Mouse (Mus musculus): ENCODE measurements around the gene Ktn1. TPM values are rescaled to one million over a fixed set of nuclear protein-coding genes. Genes with fewer than 3 reads are reported as not detected.
A peak's percentile ranks its signal among the peaks of the same experiment; 100 is the strongest.

The Ktn1 gene
- total and polyA plus RNA-seq, 2 experiments from 2014 or later, result 23.5 to 66.8 TPM

GRCm38 (mm10) chr14:47751422-47752205 lies 103.4 kb downstream of the Ktn1 start:
- Histone ChIP-seq H3K4me2 (ENCODE audit: low read depth, low read length) (no peak overlapping the region), H3K27ac (no peak overlapping the region), H3K36me3 (ENCODE audit: insufficient read depth, low read length) (no peaks in the 10 kb centered on the region), H3K9ac (replicated peaks; ENCODE audit: low read length) (no peak overlapping the region), H3K27me3 (ENCODE audit: insufficient read depth, low read length) (no peaks in the 10 kb centered on the region), H3K4me3 (ENCODE audit: low read length) (no peak overlapping the region), H3K9me3 (ENCODE audit: low read length) (no peaks in the 10 kb centered on the region), H3K4me1 (ENCODE audit: insufficient read depth, low read length) (no peaks in the 10 kb centered on the region)
- TF ChIP-seq CTCF (IDR thresholded peaks at IDR 0.05; ENCODE audit: low read depth), result peak; percentile 93
- peak; percentile 91 for DNase-seq (ENCODE audit: low spot score)
- peak; percentile 61; the same call in 1 of the 2 replicates for ATAC-seq
- WGBS, result 44% methylated on average over 8 of the region's 8 CpGs

GRCm38 (mm10) chr14:47753561-47753960 lies 105.3 kb downstream of the Ktn1 start:
- DNase-seq (ENCODE audit: low spot score) (no peak), ATAC-seq (no peak)
- Histone ChIP-seq H3K4me1 (ENCODE audit: insufficient read depth, low read length) (no peaks in the 10 kb centered on the region), H3K36me3 (ENCODE audit: insufficient read depth, low read length) (no peaks in the 10 kb centered on the region), H3K27ac (no peak overlapping the region), H3K9me3 (ENCODE audit: low read length) (no peaks in the 10 kb centered on the region), H3K4me2 (ENCODE audit: low read depth, low read length) (no peak overlapping the region), H3K27me3 (ENCODE audit: insufficient read depth, low read length) (no peaks in the 10 kb centered on the region), H3K4me3 (ENCODE audit: low read length) (no peak overlapping the region), H3K9ac (replicated peaks; ENCODE audit: low read length) (no peak overlapping the region)
- TF ChIP-seq CTCF (IDR thresholded peaks at IDR 0.05; ENCODE audit: low read depth), result no peak
- WGBS, result 71% methylated on average over 3 of the region's 3 CpGs

- 80% methylated on average over 4 of the region's 4 CpGs for WGBS
- no peak overlapping the region for H3K4me3 ChIP-seq (ENCODE audit: low read length)
- no peaks in the 10 kb centered on the region for H3K27me3 ChIP-seq (ENCODE audit: insufficient read depth, low read length)
- H3K27ac ChIP-seq, result no peak overlapping the region
- no peak overlapping the region for H3K9ac ChIP-seq (replicated peaks; ENCODE audit: low read length)
- no peaks in the 10 kb centered on the region for H3K36me3 ChIP-seq (ENCODE audit: insufficient read depth, low read length)
- H3K4me2 ChIP-seq (ENCODE audit: low read depth, low read length), result no peak overlapping the region
- H3K9me3 ChIP-seq (ENCODE audit: low read length), result no peaks in the 10 kb centered on the region
- H3K4me1 ChIP-seq (ENCODE audit: insufficient read depth, low read length), result no peaks in the 10 kb centered on the region
- TF ChIP-seq CTCF (IDR thresholded peaks at IDR 0.05; ENCODE audit: low read depth), result no peak
- DNase-seq (ENCODE audit: low spot score) (no peak), ATAC-seq (no peak)
These were observed 106.1 kb downstream of the Ktn1 start for GRCm38 (mm10) chr14:47754253-47754897.

- no peak overlapping the region for H3K4me3 ChIP-seq (ENCODE audit: low read length)
- DNase-seq (ENCODE audit: low spot score), result no peak
- H3K27ac ChIP-seq, result no peak overlapping the region
- H3K9me3 ChIP-seq (ENCODE audit: low read length), result no peaks in the 10 kb centered on the region
- WGBS, result 73% methylated on average over 9 of the region's 9 CpGs
- no peak for ATAC-seq
- H3K4me1 ChIP-seq (ENCODE audit: insufficient read depth, low read length), result no peaks in the 10 kb centered on the region
- no peaks in the 10 kb centered on the region for H3K27me3 ChIP-seq (ENCODE audit: insufficient read depth, low read length)
- H3K9ac ChIP-seq (replicated peaks; ENCODE audit: low read length), result no peak overlapping the region
- TF ChIP-seq CTCF (IDR thresholded peaks at IDR 0.05; ENCODE audit: low read depth), result no peak
- H3K4me2 ChIP-seq (ENCODE audit: low read depth, low read length), result no peak overlapping the region
- no peaks in the 10 kb centered on the region for H3K36me3 ChIP-seq (ENCODE audit: insufficient read depth, low read length)
These were observed 108.3 kb downstream of the Ktn1 start for GRCm38 (mm10) chr14:47756411-47757065.

- Histone ChIP-seq H3K27me3 (ENCODE audit: insufficient read depth, low read length) (no peaks in the 10 kb centered on the region), H3K36me3 (ENCODE audit: insufficient read depth, low read length) (no peaks in the 10 kb centered on the region), H3K4me2 (ENCODE audit: low read depth, low read length) (no peak overlapping the region), H3K4me1 (ENCODE audit: insufficient read depth, low read length) (no peaks in the 10 kb centered on the region), H3K27ac (no peak overlapping the region), H3K4me3 (ENCODE audit: low read length) (no peak overlapping the region), H3K9ac (replicated peaks; ENCODE audit: low read length) (no peak overlapping the region), H3K9me3 (ENCODE audit: low read length) (no peaks in the 10 kb centered on the region)
- ATAC-seq (no peak), DNase-seq (ENCODE audit: low spot score) (no peak)
- WGBS, result 46% methylated on average over 6 of the region's 6 CpGs
- no peak for TF ChIP-seq CTCF (IDR thresholded peaks at IDR 0.05; ENCODE audit: low read depth)
These were observed 116.9 kb downstream of the Ktn1 start for GRCm38 (mm10) chr14:47765192-47765591.

- no peak for ATAC-seq
These were observed 117.5 kb downstream of the Ktn1 start for GRCm38 (mm10) chr14:47765796-47766195.

More at GRCm38 (mm10) chr14:47765796-47766195, 117.5 kb downstream of the Ktn1 start:
- 65% methylated on average over 3 of the region's 3 CpGs for WGBS
- Histone ChIP-seq H3K4me1 (ENCODE audit: insufficient read depth, low read length) (no peaks in the 10 kb centered on the region), H3K4me3 (ENCODE audit: low read length) (no peak overlapping the region), H3K27me3 (ENCODE audit: insufficient read depth, low read length) (no peaks in the 10 kb centered on the region), H3K27ac (no peak overlapping the region), H3K9ac (replicated peaks; ENCODE audit: low read length) (no peak overlapping the region), H3K36me3 (ENCODE audit: insufficient read depth, low read length) (no peaks in the 10 kb centered on the region), H3K4me2 (ENCODE audit: low read depth, low read length) (no peak overlapping the region), H3K9me3 (ENCODE audit: low read length) (no peaks in the 10 kb centered on the region)
- no peak for DNase-seq (ENCODE audit: low spot score)
- TF ChIP-seq CTCF (IDR thresholded peaks at IDR 0.05; ENCODE audit: low read depth), result no peak

Measured in hindbrain, postnatal 0 days (tissue).